Mouse (Mus musculus): Measurements from ENCODE around the gene Zbtb20. TPM values are rescaled to one million over a fixed set of nuclear protein-coding genes. Genes with fewer than 3 reads are reported as not detected.

The Zbtb20 gene
- total RNA-seq, 1 experiment from 2014 or later = 178 TPM

- DNase-seq = no peak
Measured at GRCm38 (mm10) chr16:43616348-43616747, 740.7 kb downstream of the Zbtb20 start.

- DNase-seq = no peak
Measured at GRCm38 (mm10) chr16:43617346-43617745, 741.7 kb downstream of the Zbtb20 start.

- no peak for DNase-seq
Measured at GRCm38 (mm10) chr16:43618286-43618685, 742.6 kb downstream of the Zbtb20 start.

GRCm38 (mm10) chr16:43619277-43619676, 743.6 kb downstream of the Zbtb20 start:
- DNase-seq = no peak

- no peak for DNase-seq
Measured at GRCm38 (mm10) chr16:43620359-43620758, 744.7 kb downstream of the Zbtb20 start.

- no peak for DNase-seq
Measured at GRCm38 (mm10) chr16:43623315-43624000, 747.8 kb downstream of the Zbtb20 start.

GRCm38 (mm10) chr16:43624876-43625275, 749.2 kb downstream of the Zbtb20 start:
- DNase-seq = no peak

GRCm38 (mm10) chr16:43625289-43625688, 749.6 kb downstream of the Zbtb20 start:
- no peak for DNase-seq

- no peak for DNase-seq
Measured at GRCm38 (mm10) chr16:43625956-43626355, 750.3 kb downstream of the Zbtb20 start.

GRCm38 (mm10) chr16:43628662-43629061, 753.0 kb downstream of the Zbtb20 start:
- no peak for DNase-seq

- no peak for DNase-seq
Measured at GRCm38 (mm10) chr16:43631758-43632157, 756.1 kb downstream of the Zbtb20 start.

GRCm38 (mm10) chr16:43634037-43634436, 758.4 kb downstream of the Zbtb20 start:
- DNase-seq = no peak

- DNase-seq = no peak
Measured at GRCm38 (mm10) chr16:43637241-43637640, 761.6 kb downstream of the Zbtb20 start.

GRCm38 (mm10) chr16:43638406-43639049, 762.8 kb downstream of the Zbtb20 start:
- DNase-seq = no peak

- no peak for DNase-seq
Measured at GRCm38 (mm10) chr16:43641230-43641629, 765.5 kb downstream of the Zbtb20 start.

- DNase-seq = no peak
Measured at GRCm38 (mm10) chr16:43645879-43646278, 770.2 kb downstream of the Zbtb20 start.

GRCm38 (mm10) chr16:43646943-43647342, 771.3 kb downstream of the Zbtb20 start:
- no peak for DNase-seq

- DNase-seq = no peak
Measured at GRCm38 (mm10) chr16:43647641-43648040, 772.0 kb downstream of the Zbtb20 start.

- DNase-seq = no peak
Measured at GRCm38 (mm10) chr16:43650355-43651080, 774.8 kb downstream of the Zbtb20 start.

- no peak for DNase-seq
Measured at GRCm38 (mm10) chr16:43653288-43653687, 777.6 kb downstream of the Zbtb20 start.

- DNase-seq = no peak
Measured at GRCm38 (mm10) chr16:43654269-43654668, 778.6 kb downstream of the Zbtb20 start.

- no peak for DNase-seq
Measured at GRCm38 (mm10) chr16:43655183-43655787, 779.6 kb downstream of the Zbtb20 start.

- no peak for DNase-seq
Measured at GRCm38 (mm10) chr16:43661576-43661975, 785.9 kb downstream of the Zbtb20 start.
